Comparison of ENCODE assay signal across 17 mouse cellular contexts in genomic region chr7:80424722-80425121, GRCm38 (mm10). TPM values are rescaled to one million over a fixed set of nuclear protein-coding genes. Genes with fewer than 3 reads are reported as not detected.
DNase-seq lines count a peak whose midpoint lies in the region; ATAC-seq and TF ChIP-seq lines count a peak whose summit lies in the region.
"Had no signal": no experiment of that assay in that cellular context is flagged by ENCODE, and none has a peak within 500 bp of the region (broad histone marks: within the 10 kb centered on the region; RNA-seq: fewer than 3 reads in every experiment).

No protein-coding gene starts in this region.

- no peaks in the 10 kb centered on the region for H3K79me2 ChIP-seq in macrophage (ENCODE audit: inconsistent target)

- H3K9ac ChIP-seq in liver, embryonic 14.5 days (replicated peaks): no peak overlapping the region
- H3K9ac ChIP-seq: embryonic facial prominence, embryonic 13.5 days; hindbrain, embryonic 15.5 days; lung, embryonic 15.5 days; stomach, embryonic 15.5 days had no signal

- no peak for TF ChIP-seq POLR2A in cerebellum, adult 2 months (IDR thresholded peaks at IDR 0.05; ENCODE audit: borderline replicate concordance, insufficient read depth, low read length)

- no peak overlapping the region for H3K4me3 ChIP-seq in cerebellum, adult 2 months (replicated peaks; ENCODE audit: insufficient read depth, low read depth, low read length)
- H3K4me3 ChIP-seq in liver, embryonic 14.5 days (ENCODE audit: insufficient read depth in 1 of 2, low read depth in 2 of 2, low read length in 2 of 2): no peak overlapping the region
- H3K4me3 ChIP-seq in E14TG2a.4 (replicated peaks; ENCODE audit: low read length): no peak overlapping the region
- H3K4me3 ChIP-seq in macrophage (ENCODE audit: inconsistent target): no peak overlapping the region
- no peak overlapping the region for H3K4me3 ChIP-seq in embryonic facial prominence, embryonic 10.5 days
- H3K4me3 ChIP-seq: embryonic facial prominence, embryonic 13.5 days; hindbrain, embryonic 15.5 days; lung, embryonic 15.5 days; stomach, embryonic 15.5 days had no signal

- DNase-seq in cerebellum, adult 2 months: no peak
- no peak for DNase-seq in cerebellum, postnatal 10 days
- no peak for DNase-seq in liver, embryonic 14.5 days (ENCODE audit: low read depth in 3 of 3, low spot score in 3 of 3)
- DNase-seq in liver: no peak
- DNase-seq in embryonic facial prominence, embryonic 10.5 days (ENCODE audit: low spot score): no peak
- DNase-seq in embryo, embryonic 11 days: no peak
- DNase-seq: cerebellum, adult 9-10 months; gastrocnemius, postnatal 36 days; kidney, postnatal 25 days; midbrain, embryonic 14.5 days had no signal

- no peak for ATAC-seq in liver, embryonic 14.5 days (ENCODE audit: insufficient read depth)
- ATAC-seq: forebrain, embryonic 16.5 days had no signal

- no peak for TF ChIP-seq EP300 in liver, embryonic 14.5 days (IDR thresholded peaks at IDR 0.05; ENCODE audit: low read depth)

- no peak overlapping the region for H3K4me2 ChIP-seq in liver, embryonic 14.5 days (ENCODE audit: low read depth)
- H3K4me2 ChIP-seq: embryonic facial prominence, embryonic 13.5 days; hindbrain, embryonic 15.5 days; lung, embryonic 15.5 days; stomach, embryonic 15.5 days had no signal

- 0 out of 2 replicates have a peak, but pooled peaks cover 4% of the 10 kb centered on the region for H3K4me1 ChIP-seq in cerebellum, adult 2 months (ENCODE audit: control insufficient read depth, insufficient read depth, low read length)
- peaks cover 0 to 6% of the 10 kb centered on the region in 2 experiments; a peak in 2 of 4 replicates for H3K4me1 ChIP-seq in liver, embryonic 14.5 days (replicated peaks; ENCODE audit: control insufficient read depth in 2 of 2, insufficient read depth in 2 of 2, low read length in 1 of 2)
- H3K4me1 ChIP-seq in E14TG2a.4 (replicated peaks; ENCODE audit: low read depth, low read length): peaks cover 28% of the 10 kb centered on the region
- H3K4me1 ChIP-seq in embryonic facial prominence, embryonic 10.5 days: peaks cover 8% of the 10 kb centered on the region
- H3K4me1 ChIP-seq: hindbrain, embryonic 15.5 days had no signal

- TF ChIP-seq CTCF in cerebellum, adult 2 months (IDR thresholded peaks at IDR 0.05; ENCODE audit: borderline replicate concordance, insufficient read depth, low read depth, low read length): peak; percentile 28; the same call in 1 of the 2 replicates
- peak; percentile 64 for TF ChIP-seq CTCF in liver, embryonic 14.5 days (IDR thresholded peaks at IDR 0.05; ENCODE audit: low read depth)
- TF ChIP-seq CTCF in E14TG2a.4 (conservative IDR thresholded peaks at IDR 0.05; ENCODE audit: low read length): peak; percentile 51

- WGBS in cerebellum, adult 2 months: 89% methylated on average over 6 of the region's 6 CpGs
- 49% methylated on average over 6 of the region's 6 CpGs for WGBS in liver, embryonic 14.5 days (ENCODE audit: insufficient replicate concordance)
- WGBS in macrophage (ENCODE audit: missing documents): 96% methylated on average over 6 of the region's 6 CpGs
- WGBS in embryonic facial prominence, embryonic 10.5 days: 74% methylated on average over 6 of the region's 6 CpGs

- no peak overlapping the region for H3K27ac ChIP-seq in cerebellum, adult 2 months (ENCODE audit: insufficient read depth, low read length)
- no peak overlapping the region for H3K27ac ChIP-seq in liver, embryonic 14.5 days
- peak overlapping the region; percentile 91; the same call in 1 of the 2 replicates for H3K27ac ChIP-seq in macrophage
- H3K27ac ChIP-seq in embryonic facial prominence, embryonic 10.5 days (replicated peaks): no peak overlapping the region
- H3K27ac ChIP-seq: embryonic facial prominence, embryonic 13.5 days; hindbrain, embryonic 15.5 days; lung, embryonic 15.5 days; stomach, embryonic 15.5 days had no signal

- no peaks in the 10 kb centered on the region for H3K27me3 ChIP-seq in cerebellum, adult 2 months (ENCODE audit: control insufficient read depth, insufficient read depth, low read length)
- no peaks in the 10 kb centered on the region for H3K27me3 ChIP-seq in liver, embryonic 14.5 days (ENCODE audit: control insufficient read depth, insufficient read depth, low read length)
- H3K27me3 ChIP-seq in E14TG2a.4 (ENCODE audit: insufficient read depth, low read length): peaks cover 11% of the 10 kb centered on the region
- H3K27me3 ChIP-seq in embryonic facial prominence, embryonic 10.5 days (replicated peaks; ENCODE audit: low read depth, poor library complexity, severe bottlenecking): no peaks in the 10 kb centered on the region
- H3K27me3 ChIP-seq: embryonic facial prominence, embryonic 13.5 days; hindbrain, embryonic 15.5 days; lung, embryonic 15.5 days; stomach, embryonic 15.5 days had no signal

- H3K36me3 ChIP-seq in liver, embryonic 14.5 days (replicated peaks; ENCODE audit: control insufficient read depth, insufficient read depth, low read depth): no peaks in the 10 kb centered on the region
- H3K36me3 ChIP-seq in E14TG2a.4 (ENCODE audit: insufficient read depth, low read length) (no peaks in the 10 kb centered on the region), macrophage (ENCODE audit: inconsistent target) (no peaks in the 10 kb centered on the region)
- no peaks in the 10 kb centered on the region for H3K36me3 ChIP-seq in embryonic facial prominence, embryonic 10.5 days (replicated peaks)
- H3K36me3 ChIP-seq: embryonic facial prominence, embryonic 13.5 days; hindbrain, embryonic 15.5 days; lung, embryonic 15.5 days; stomach, embryonic 15.5 days had no signal

- no peaks in the 10 kb centered on the region for H3K9me3 ChIP-seq in liver, embryonic 14.5 days (ENCODE audit: control insufficient read depth, low read length)
- H3K9me3 ChIP-seq in E14TG2a.4 (ENCODE audit: low read length): no peaks in the 10 kb centered on the region
- H3K9me3 ChIP-seq in embryonic facial prominence, embryonic 10.5 days: no peaks in the 10 kb centered on the region
- H3K9me3 ChIP-seq: embryonic facial prominence, embryonic 13.5 days; hindbrain, embryonic 15.5 days; lung, embryonic 15.5 days; stomach, embryonic 15.5 days had no signal

RNA-seq across cellular contexts. Expression of gene Furin, which starts 19.5 kb away (rescaled TPM):
- polyA plus RNA-seq in cerebellum, adult 2 months (2012; rRNA removed): 34.4 and 37.3 TPM in 2 replicates
- 6.0 and 6.7 TPM in 2 replicates for polyA plus RNA-seq in liver, embryonic 14.5 days (2012; rRNA removed)
- polyA plus RNA-seq in liver, embryonic 14.5 days (2014; fragmentation: Nextera tagmentation; extraction: Ambion mirVana): 3.8 and 4.5 TPM in 2 replicates
- 100 to 1,000 TPM in 15 of 26 experiments, 10 to 100 TPM in 11; 45.1 to 380 (median 113) TPM for total RNA-seq in macrophage (2018; cell fraction: chromatin; rRNA removed)
- 100 to 1,000 TPM in 8 of 26 experiments, 10 to 100 TPM in 18; 48.1 to 244 (median 82.1) TPM for total RNA-seq in macrophage (2018; cell fraction: cytosol; rRNA removed)
- 100 to 1,000 TPM in 22 of 26 experiments, 10 to 100 TPM in 4; 71.1 to 321 (median 139) TPM for total RNA-seq in macrophage (2018; cell fraction: nucleus; rRNA removed)
- polyA plus RNA-seq in macrophage (2018): 37.1 to 65.0 TPM (median 49.0 TPM) in 3 replicates
- 6.0 and 6.3 TPM in 2 replicates for polyA plus RNA-seq in embryonic facial prominence, embryonic 10.5 days (2016; fragmentation: Nextera tagmentation; extraction: Ambion mirVana)

RNA-seq across cellular contexts. Expression of gene Fes, which starts 37.0 kb away (rescaled TPM):
- 4.2 and 4.9 TPM in 2 replicates for polyA plus RNA-seq in cerebellum, adult 2 months (2012; rRNA removed)
- polyA plus RNA-seq in liver, embryonic 14.5 days (2012; rRNA removed): 9.8 and 11.9 TPM in 2 replicates
- 9.0 and 10.1 TPM in 2 replicates for polyA plus RNA-seq in liver, embryonic 14.5 days (2014; fragmentation: Nextera tagmentation; extraction: Ambion mirVana)
- total RNA-seq in macrophage (2018; cell fraction: chromatin; rRNA removed): 100 to 1,000 TPM; 233 to 743 (median 466) TPM
- total RNA-seq in macrophage (2018; cell fraction: cytosol; rRNA removed): 100 to 1,000 TPM in 17 of 26 experiments, 10 to 100 TPM in 9; 77.5 to 143 (median 115) TPM
- total RNA-seq in macrophage (2018; cell fraction: nucleus; rRNA removed): 100 to 1,000 TPM; 141 to 390 (median 271) TPM
- 96.8 to 128 TPM (median 114 TPM) in 3 replicates for polyA plus RNA-seq in macrophage (2018)
- polyA plus RNA-seq in embryonic facial prominence, embryonic 10.5 days (2016; fragmentation: Nextera tagmentation; extraction: Ambion mirVana): 8.2 and 8.4 TPM in 2 replicates

RNA-seq across cellular contexts. Expression of gene Man2a2, which starts 53.5 kb away (rescaled TPM):
- 167 and 188 TPM in 2 replicates for polyA plus RNA-seq in cerebellum, adult 2 months (2012; rRNA removed)
- polyA plus RNA-seq in liver, embryonic 14.5 days (2012; rRNA removed): 4.9 TPM in 2 replicates
- polyA plus RNA-seq in liver, embryonic 14.5 days (2014; fragmentation: Nextera tagmentation; extraction: Ambion mirVana): 1.5 and 1.7 TPM in 2 replicates
- 100 to 1,000 TPM in 16 of 26 experiments, 10 to 100 TPM in 10; 16.5 to 452 (median 118) TPM for total RNA-seq in macrophage (2018; cell fraction: chromatin; rRNA removed)
- total RNA-seq in macrophage (2018; cell fraction: cytosol; rRNA removed): 10 to 100 TPM; 10.2 to 96.2 (median 35.6) TPM
- 100 to 1,000 TPM in 9 of 26 experiments, 10 to 100 TPM in 17; 18.0 to 266 (median 60.2) TPM for total RNA-seq in macrophage (2018; cell fraction: nucleus; rRNA removed)
- 15.9 to 83.7 TPM (median 73.2 TPM) in 3 replicates for polyA plus RNA-seq in macrophage (2018)
- polyA plus RNA-seq in embryonic facial prominence, embryonic 10.5 days (2016; fragmentation: Nextera tagmentation; extraction: Ambion mirVana): 20.2 and 21.0 TPM in 2 replicates
